Mouse (Mus musculus) MEL (cell line): ENCODE results near the gene Etnk2. TPM values are rescaled to one million over a fixed set of nuclear protein-coding genes. Genes with fewer than 3 reads are reported as not detected.

Experiments
- DNase-seq: peaks from one replicate; pipeline ENCODE4 v3.0.0; 2011; ENCODE audit warnings: low read depth, low spot score
- H3K27ac ChIP-seq: 2 replicates; pipeline ENCODE4 v1.5.1; 2012; ENCODE audit warnings: low read depth, mild to moderate bottlenecking, control low read depth, low read length, moderate library complexity; ENCODE audit not compliant: control insufficient read depth
- H3K27me3 ChIP-seq, 2 experiments: fragments of 150-350 bp in 1 of 2; sonication (generic) in 1 of 2; 2 replicates each; pipeline ENCODE4 v1.6.1; 2012; ENCODE audit warnings: low read length in 2 of 2, mild to moderate bottlenecking in 2 of 2, improper control_type of control experiment in 1 of 2, moderate library complexity in 1 of 2; ENCODE audit not compliant: insufficient read depth in 2 of 2, control insufficient read depth in 1 of 2
- H3K36me3 ChIP-seq, 2 experiments: 2 replicates each; pipeline ENCODE4 v1.6.1; 2012 to 2014; ENCODE audit warnings: low read length in 2 of 2, improper control_type of control experiment in 1 of 2, inconsistent platforms in 1 of 2, mild to moderate bottlenecking in 1 of 2; ENCODE audit not compliant: insufficient read depth in 2 of 2, control insufficient read depth in 1 of 2
- H3K4me1 ChIP-seq, 2 experiments: fragments of 150-350 bp in 1 of 2; sonication (generic) in 1 of 2; 2 replicates each; pipeline ENCODE4 v1.6.1; 2012; ENCODE audit warnings: low read length in 2 of 2, improper control_type of control experiment in 1 of 2, mild to moderate bottlenecking in 1 of 2; ENCODE audit not compliant: insufficient read depth in 2 of 2, control insufficient read depth in 1 of 2
- H3K4me3 ChIP-seq, 2 experiments: fragments of 150-350 bp in 1 of 2; sonication (generic) in 1 of 2; 2 replicates each; pipeline ENCODE4 v1.5.1; 2012; ENCODE audit warnings: low read depth in 2 of 2, low read length in 2 of 2, mild to moderate bottlenecking in 2 of 2, moderate library complexity in 2 of 2, control low read depth in 1 of 2, improper control_type of control experiment in 1 of 2; ENCODE audit not compliant: control insufficient read depth in 1 of 2, insufficient read depth in 1 of 2
- H3K79me2 ChIP-seq: 2 replicates; pipeline ENCODE4 v1.6.1; 2012; ENCODE audit warnings: mild to moderate bottlenecking, low read length, moderate library complexity; ENCODE audit not compliant: control insufficient read depth, poor library complexity, insufficient read depth
- H3K9ac ChIP-seq: 2 replicates; pipeline ENCODE4 v1.6.1; 2012; ENCODE audit warnings: low read depth, mild to moderate bottlenecking, control low read depth, low read length, moderate library complexity; ENCODE audit not compliant: control insufficient read depth, poor library complexity, severe bottlenecking
- H3K9me3 ChIP-seq: fragments of 150-350 bp; sonication (generic); replicated peaks from 2 replicates; pipeline ENCODE4 v1.6.1; 2012; ENCODE audit warnings: mild to moderate bottlenecking, low read length, improper control_type of control experiment, moderate library complexity; ENCODE audit not compliant: insufficient read depth
- CHD1 ChIP-seq: IDR thresholded peaks from 2 replicates; pipeline ENCODE4 v1.6.1; 2012; ENCODE audit warnings: low read depth, mild to moderate bottlenecking, inconsistent platforms, low read length, improper control_type of control experiment
- CHD2 ChIP-seq: IDR thresholded peaks from 2 replicates; pipeline ENCODE4 v1.6.1; 2011; ENCODE audit warnings: low read length, improper control_type of control experiment
- CTCF ChIP-seq, 3 experiments: IDR thresholded peaks in 2 of 3; conservative IDR thresholded peaks in 1 of 3; 2 replicates each; pipeline ENCODE4 v1.5.1; 2011 to 2012; ENCODE audit warnings: low read length in 3 of 3, low read depth in 2 of 3, mild to moderate bottlenecking in 2 of 3, improper control_type of control experiment in 1 of 3, inconsistent platforms in 1 of 3, mixed read lengths in 1 of 3, moderate library complexity in 1 of 3; ENCODE audit not compliant: control insufficient read depth in 1 of 3, insufficient read depth in 1 of 3, poor library complexity in 1 of 3, severe bottlenecking in 1 of 3
- E2F4 ChIP-seq: IDR thresholded peaks from 2 replicates; pipeline ENCODE4 v1.6.1; 2011; ENCODE audit warnings: low read depth, low read length, improper control_type of control experiment, borderline replicate concordance
- ELF1 ChIP-seq: IDR thresholded peaks from 2 replicates; pipeline ENCODE4 v1.6.1; 2014; ENCODE audit warnings: low read depth, mild to moderate bottlenecking, inconsistent platforms, low read length, improper control_type of control experiment, moderate library complexity
- EP300 ChIP-seq, 2 experiments: IDR thresholded peaks; 2 replicates each; pipeline ENCODE4 v1.6.1; 2011; ENCODE audit warnings: improper control_type of control experiment in 2 of 2, low read length in 2 of 2, low read depth in 1 of 2, mild to moderate bottlenecking in 1 of 2
- ETS1 ChIP-seq: IDR thresholded peaks from 2 replicates; pipeline ENCODE4 v1.6.1; 2012; ENCODE audit warnings: low read depth, mild to moderate bottlenecking, inconsistent platforms, low read length, improper control_type of control experiment, moderate library complexity
- GABPA ChIP-seq: IDR thresholded peaks from 2 replicates; pipeline ENCODE4 v1.6.1; 2012; ENCODE audit warnings: low read depth, mild to moderate bottlenecking, inconsistent platforms, low read length, improper control_type of control experiment, moderate library complexity
- HCFC1 ChIP-seq: IDR thresholded peaks from 2 replicates; pipeline ENCODE4 v1.6.1; 2012; ENCODE audit warnings: low read depth, mild to moderate bottlenecking, inconsistent platforms, low read length, improper control_type of control experiment, moderate library complexity
- MXI1 ChIP-seq: IDR thresholded peaks from 2 replicates; pipeline ENCODE4 v1.6.1; 2011; ENCODE audit warnings: mild to moderate bottlenecking, low read depth, low read length, improper control_type of control experiment
- MYB ChIP-seq: IDR thresholded peaks from 2 replicates; pipeline ENCODE4 v1.6.1; 2011; ENCODE audit warnings: mild to moderate bottlenecking, low read depth, low read length, improper control_type of control experiment
- NELFE ChIP-seq: IDR thresholded peaks from 2 replicates; pipeline ENCODE4 v1.6.1; 2011; ENCODE audit warnings: low read depth, low read length, improper control_type of control experiment
- NRF1 ChIP-seq: IDR thresholded peaks from 2 replicates; pipeline ENCODE4 v1.6.1; 2014; ENCODE audit warnings: low read depth, mild to moderate bottlenecking, inconsistent platforms, low read length, improper control_type of control experiment, moderate library complexity; ENCODE audit not compliant: poor library complexity, insufficient read depth, severe bottlenecking
- POLR2A ChIP-seq, 2 experiments: IDR thresholded peaks; 2 replicates each; pipeline ENCODE4 v1.6.1; 2011 to 2012; ENCODE audit warnings: low read length in 2 of 2, mild to moderate bottlenecking in 2 of 2, control low read depth in 1 of 2, improper control_type of control experiment in 1 of 2, low read depth in 1 of 2, moderate library complexity in 1 of 2; ENCODE audit not compliant: control insufficient read depth in 1 of 2, insufficient read depth in 1 of 2, poor library complexity in 1 of 2
- RAD21 ChIP-seq: IDR thresholded peaks from 2 replicates; pipeline ENCODE4 v1.6.1; 2011; ENCODE audit warnings: mild to moderate bottlenecking, low read depth, low read length, improper control_type of control experiment
- RCOR1 ChIP-seq: IDR thresholded peaks from 2 replicates; pipeline ENCODE4 v1.6.1; 2012; ENCODE audit warnings: low read depth, mild to moderate bottlenecking, inconsistent platforms, low read length, improper control_type of control experiment
- TCF12 ChIP-seq: IDR thresholded peaks from 2 replicates; pipeline ENCODE4 v1.6.1; 2014; ENCODE audit warnings: low read depth, mild to moderate bottlenecking, inconsistent platforms, low read length, improper control_type of control experiment, moderate library complexity
- USF2 ChIP-seq, 2 experiments: IDR thresholded peaks; 2 replicates each; pipeline ENCODE4 v1.6.1; 2011 to 2012; ENCODE audit warnings: improper control_type of control experiment in 2 of 2, low read length in 2 of 2, borderline replicate concordance in 1 of 2, inconsistent platforms in 1 of 2, low read depth in 1 of 2, mild to moderate bottlenecking in 1 of 2; ENCODE audit not compliant: insufficient read depth in 1 of 2
- ZC3H11A ChIP-seq: IDR thresholded peaks from 2 replicates; pipeline ENCODE4 v1.6.1; 2012; ENCODE audit warnings: low read depth, mild to moderate bottlenecking, inconsistent platforms, low read length, improper control_type of control experiment
- ZMIZ1 ChIP-seq: IDR thresholded peaks from 2 replicates; pipeline ENCODE4 v1.6.1; 2012; ENCODE audit warnings: low read depth, mild to moderate bottlenecking, inconsistent platforms, low read length, improper control_type of control experiment, moderate library complexity
- polyA plus RNA-seq, 2 experiments: library from polyadenylated mRNA; stranded (reverse) in 1 of 2; unstranded in 1 of 2; fragments of >175 nt in 1 of 2; fragments of >200 nt in 1 of 2; gene quantifications; 2 replicates each; pipeline versions ENCODE4 v1.2.1 to v1.2.4; 2012; ENCODE audit warnings: low replicate concordance in 2 of 2, low read depth in 1 of 2; ENCODE audit not compliant: insufficient read length in 2 of 2, insufficient read depth in 1 of 2, missing spikeins in 1 of 2
- total RNA-seq: library from RNA; depleted of rRNA; stranded (reverse); fragments of 300-350 nt; gene quantifications from 2 replicates; pipeline ENCODE4 v1.2.3, GENCODE M21; 2012

The Etnk2 gene
- total and polyA plus RNA-seq, 3 experiments, result 0.06 to 0.08 TPM; not detected in 1

GRCm38 (mm10) chr1:133321267-133321925, 42.0 kb upstream of the Etnk2 start, which contains the start of gene Kiss1:
Kiss1 (plus strand) TSS chr1:133321875.
- H3K27ac ChIP-seq, result no peak within 1 kb of the TSS
- no peak for TF ChIP-seq ETS1
- no peaks in the 10 kb centered on the region for H3K79me2 ChIP-seq
- no peak within 1 kb of the TSS for H3K9ac ChIP-seq
- H3K27me3 ChIP-seq, result peaks cover 0 to 3% of the 10 kb centered on the region in 2 experiments; a peak in 1 of 4 replicates
- no peaks in the 10 kb centered on the region for H3K36me3 ChIP-seq
- no peak within 1 kb of the TSS for H3K4me3 ChIP-seq
- no peak for DNase-seq
- no peaks in the 10 kb centered on the region for H3K9me3 ChIP-seq
- H3K4me1 ChIP-seq, result no peaks in the 10 kb centered on the region

- H3K36me3 ChIP-seq, result no peaks in the 10 kb centered on the region
- no peak for DNase-seq
- no peaks in the 10 kb centered on the region for H3K79me2 ChIP-seq
- TF ChIP-seq RCOR1, result no peak
- TF ChIP-seq TCF12, result no peak
- no peak for TF ChIP-seq HCFC1
- TF ChIP-seq USF2 (IDR thresholded peaks at IDR 0.05; ENCODE audit: borderline replicate concordance in 1 of 2, insufficient read depth in 1 of 2, low read depth in 1 of 2, low read length in 2 of 2), result no peak
- no peak for TF ChIP-seq CHD1
- TF ChIP-seq GABPA, result no peak
- TF ChIP-seq E2F4, result no peak
- no peak for TF ChIP-seq RAD21
- TF ChIP-seq NELFE, result no peak
- no peak for TF ChIP-seq CTCF (IDR thresholded peaks at IDR 0.05 in 2 of 3, conservative IDR thresholded peaks at IDR 0.05 in 1 of 3; ENCODE audit: control insufficient read depth in 1 of 3, insufficient read depth in 1 of 3, low read depth in 2 of 3, low read length in 3 of 3, poor library complexity in 1 of 3, severe bottlenecking in 1 of 3)
- H3K4me3 ChIP-seq, result no peak overlapping the region
- H3K9ac ChIP-seq, result no peak overlapping the region
- no peaks in the 10 kb centered on the region for H3K4me1 ChIP-seq
- H3K9me3 ChIP-seq, result no peaks in the 10 kb centered on the region
- H3K27me3 ChIP-seq, result peaks cover 2 to 3% of the 10 kb centered on the region in 2 experiments; a peak in 2 of 4 replicates
- H3K27ac ChIP-seq, result no peak overlapping the region
Observed at GRCm38 (mm10) chr1:133323333-133323732, 40.0 kb upstream of the Etnk2 start.

- no peak overlapping the region for H3K9ac ChIP-seq
- DNase-seq, result no peak
- H3K79me2 ChIP-seq, result no peaks in the 10 kb centered on the region
- H3K36me3 ChIP-seq, result no peaks in the 10 kb centered on the region
- H3K4me1 ChIP-seq, result no peaks in the 10 kb centered on the region
- H3K27ac ChIP-seq, result no peak overlapping the region
- no peak overlapping the region for H3K4me3 ChIP-seq
- TF ChIP-seq ETS1, result no peak
- no peak for TF ChIP-seq RAD21
- TF ChIP-seq EP300 (IDR thresholded peaks at IDR 0.05; ENCODE audit: low read depth in 1 of 2, low read length in 2 of 2), result no peak
- no peak for TF ChIP-seq POLR2A (IDR thresholded peaks at IDR 0.05; ENCODE audit: control insufficient read depth in 1 of 2, insufficient read depth in 1 of 2, low read depth in 1 of 2, low read length in 2 of 2, poor library complexity in 1 of 2)
- no peak for TF ChIP-seq ELF1
- TF ChIP-seq ZC3H11A, result no peak
- TF ChIP-seq CHD2, result no peak
- TF ChIP-seq HCFC1, result no peak
- no peak for TF ChIP-seq ZMIZ1
- TF ChIP-seq MXI1, result no peak
- TF ChIP-seq MYB, result no peak
- no peak for TF ChIP-seq NRF1
- no peak for TF ChIP-seq E2F4
- peaks cover 2 to 10% of the 10 kb centered on the region in 2 experiments; a peak in 3 of 4 replicates for H3K27me3 ChIP-seq
- H3K9me3 ChIP-seq, result no peaks in the 10 kb centered on the region
Observed at GRCm38 (mm10) chr1:133325951-133326350, 37.4 kb upstream of the Etnk2 start.
